Mouse (Mus musculus): ENCODE results near the gene Fmc1. TPM values are rescaled to one million over a fixed set of nuclear protein-coding genes. Genes with fewer than 3 reads are reported as not detected.

The Fmc1 gene
- polyA plus RNA-seq, 1 experiment from 2014 or later, result 118 TPM

Small RNA genes within 50 kb of the gene (microRNA-seq; reads per million reads assigned to microRNA genes)
- not detected for gene Mir7670

Other genes starting within 250 kb of the Fmc1 start
- 7.3 and 8.7 TPM in 2 replicates for gene Zc3hav1l, start 234.2 kb upstream of the Fmc1 start, polyA plus RNA-seq (2015; fragmentation: Nextera tagmentation; extraction: Ambion mirVana)
- gene Zc3hav1, start 178.9 kb upstream of the Fmc1 start, polyA plus RNA-seq (2015; fragmentation: Nextera tagmentation; extraction: Ambion mirVana), result 8.0 and 11.0 TPM in 2 replicates
- gene Ttc26, start 152.0 kb upstream of the Fmc1 start, polyA plus RNA-seq (2015; fragmentation: Nextera tagmentation; extraction: Ambion mirVana), result 7.9 and 8.3 TPM in 2 replicates
- 11.2 and 14.1 TPM in 2 replicates for gene Ubn2, start 99.6 kb upstream of the Fmc1 start, polyA plus RNA-seq (2015; fragmentation: Nextera tagmentation; extraction: Ambion mirVana)
- 40.8 and 44.2 TPM in 2 replicates for gene Luc7l2, start 17.8 kb downstream of the Fmc1 start, polyA plus RNA-seq (2015; fragmentation: Nextera tagmentation; extraction: Ambion mirVana)
- 0.09 and 0.15 TPM in 2 replicates for gene Klrg2, start 103.7 kb downstream of the Fmc1 start, polyA plus RNA-seq (2015; fragmentation: Nextera tagmentation; extraction: Ambion mirVana)
- gene Clec2l, start 129.6 kb downstream of the Fmc1 start, polyA plus RNA-seq (2015; fragmentation: Nextera tagmentation; extraction: Ambion mirVana), result 0.51 and 0.68 TPM in 2 replicates